Mouse (Mus musculus): Measurements from ENCODE around the gene Prkd1.

Gene Prkd1

GRCm38 (mm10) chr12:50558231-50558630 lies 90.7 kb downstream of the Prkd1 start:
- DNase-seq (ENCODE audit: extremely low spot score) = peak; percentile 13

GRCm38 (mm10) chr12:50554214-50554613 lies 94.7 kb downstream of the Prkd1 start:
- DNase-seq (ENCODE audit: extremely low spot score) = no peak

- no peak for DNase-seq (ENCODE audit: extremely low spot score)
Measured at GRCm38 (mm10) chr12:50549860-50550555, 98.9 kb downstream of the Prkd1 start.

- DNase-seq (ENCODE audit: extremely low spot score) = no peak
Measured at GRCm38 (mm10) chr12:50546394-50546793, 102.5 kb downstream of the Prkd1 start.

GRCm38 (mm10) chr12:50545610-50545919 lies 103.3 kb downstream of the Prkd1 start:
- DNase-seq (ENCODE audit: extremely low spot score) = peak; percentile 8

- peak; percentile 10 for DNase-seq (ENCODE audit: extremely low spot score)
Measured at GRCm38 (mm10) chr12:50544855-50545609, 103.9 kb downstream of the Prkd1 start.

GRCm38 (mm10) chr12:50540793-50541192 lies 108.1 kb downstream of the Prkd1 start:
- DNase-seq (ENCODE audit: extremely low spot score) = no peak

- no peak for DNase-seq (ENCODE audit: extremely low spot score)
Measured at GRCm38 (mm10) chr12:50538296-50538965, 110.5 kb downstream of the Prkd1 start.

- no peak for DNase-seq (ENCODE audit: extremely low spot score)
Measured at GRCm38 (mm10) chr12:50537761-50538160, 111.1 kb downstream of the Prkd1 start.

- DNase-seq (ENCODE audit: extremely low spot score) = no peak
Measured at GRCm38 (mm10) chr12:50537006-50537405, 111.9 kb downstream of the Prkd1 start.

- no peak for DNase-seq (ENCODE audit: extremely low spot score)
Measured at GRCm38 (mm10) chr12:50528633-50529032, 120.3 kb downstream of the Prkd1 start.

GRCm38 (mm10) chr12:50524061-50524460 lies 124.8 kb downstream of the Prkd1 start:
- no peak for DNase-seq (ENCODE audit: extremely low spot score)

- DNase-seq (ENCODE audit: extremely low spot score) = no peak
Measured at GRCm38 (mm10) chr12:50514526-50514925, 134.4 kb downstream of the Prkd1 start.

GRCm38 (mm10) chr12:50511486-50512225 lies 137.2 kb downstream of the Prkd1 start:
- DNase-seq (ENCODE audit: extremely low spot score) = no peak

- no peak for DNase-seq (ENCODE audit: extremely low spot score)
Measured at GRCm38 (mm10) chr12:50508762-50509161, 140.1 kb downstream of the Prkd1 start.

GRCm38 (mm10) chr12:50499796-50500504 lies 148.9 kb downstream of the Prkd1 start:
- DNase-seq (ENCODE audit: extremely low spot score) = no peak

GRCm38 (mm10) chr12:50496006-50496405 lies 152.9 kb downstream of the Prkd1 start:
- DNase-seq (ENCODE audit: extremely low spot score) = no peak

GRCm38 (mm10) chr12:50479784-50480183 lies 169.1 kb downstream of the Prkd1 start:
- DNase-seq (ENCODE audit: extremely low spot score) = no peak

- DNase-seq (ENCODE audit: extremely low spot score) = no peak
Measured at GRCm38 (mm10) chr12:50457151-50457550, 191.7 kb downstream of the Prkd1 start.

- no peak for DNase-seq (ENCODE audit: extremely low spot score)
Measured at GRCm38 (mm10) chr12:50451761-50452160, 197.1 kb downstream of the Prkd1 start.

GRCm38 (mm10) chr12:50436660-50437059 lies 212.2 kb downstream of the Prkd1 start:
- no peak for DNase-seq (ENCODE audit: extremely low spot score)

All from embryo, embryonic 9.5 days (tissue).